Mouse (Mus musculus): ENCODE measurements at regions not wholly inside any gene's neighbourhood (a gene's known extent, or its start where the extent isn't known, plus 50 kb on each side); places are given as distances from the start of the nearest gene placed in this dataset.
"Not testable (repeated sequence)": the region's sequence is repeated elsewhere in the genome, so short reads cannot be mapped to it uniquely, and the experiment has no call there.

GRCm38 (mm10) chr1:140903747-140904146, 657.8 kb downstream of the Kcnt2 start:
- not testable (repeated sequence) for DNase-seq (ENCODE audit: inconsistent ontology term)

GRCm38 (mm10) chr1:140913566-140913965, 667.6 kb downstream of the Kcnt2 start:
- DNase-seq (ENCODE audit: inconsistent ontology term) = no peak

GRCm38 (mm10) chr1:140940348-140940747, 694.4 kb downstream of the Kcnt2 start:
- peak; percentile 2 for DNase-seq (ENCODE audit: inconsistent ontology term)

GRCm38 (mm10) chr1:140958856-140959255, 712.9 kb downstream of the Kcnt2 start:
- DNase-seq (ENCODE audit: inconsistent ontology term) = no peak

- DNase-seq (ENCODE audit: inconsistent ontology term) = no peak
Measured at GRCm38 (mm10) chr1:141001821-141002220, 755.9 kb downstream of the Kcnt2 start.

Data from Muller cell, postnatal 12 days (primary cell).